Mouse (Mus musculus) testis, postnatal 10 days (tissue): ENCODE results near the gene Gstp2.

Source experiments
- DNase-seq: peaks from one replicate; pipeline ENCODE4 v3.0.0; 2021; ENCODE audit warnings: low spot score

Gene Gstp2

GRCm38 (mm10) chr19:4005971-4006370 is 39.9 kb downstream of the Gstp2 start:
- DNase-seq, result peak; percentile 39

GRCm38 (mm10) chr19:4005091-4005490 is 40.7 kb downstream of the Gstp2 start:
- peak; percentile 36 for DNase-seq

GRCm38 (mm10) chr19:4004331-4004730 is 41.5 kb downstream of the Gstp2 start:
- DNase-seq, result peak; percentile 46

- DNase-seq, result peak; percentile 41
Observed at GRCm38 (mm10) chr19:4003641-4004040, 42.2 kb downstream of the Gstp2 start.

- DNase-seq, result no peak
Observed at GRCm38 (mm10) chr19:4003112-4003511, 42.7 kb downstream of the Gstp2 start, which contains the start of gene Doc2g. Gene Doc2g (plus strand): TSS chr19:4003313.

GRCm38 (mm10) chr19:4001752-4002151 is 44.1 kb downstream of the Gstp2 start:
- peak; percentile 38 for DNase-seq

- no peak for DNase-seq
Observed at GRCm38 (mm10) chr19:4000949-4001525, 44.8 kb downstream of the Gstp2 start.

GRCm38 (mm10) chr19:4000119-4000900 is 45.5 kb downstream of the Gstp2 start, which contains the start of the genes Nudt8 and Gm49405:
Gene Nudt8 (plus strand): TSS chr19:4000580.
Gene Gm49405 (plus strand): TSS chr19:4000626.
- peak; percentile 95 for DNase-seq

- no peak for DNase-seq
Observed at GRCm38 (mm10) chr19:3999121-3999730, 46.6 kb downstream of the Gstp2 start.

GRCm38 (mm10) chr19:3998335-3998734 is 47.5 kb downstream of the Gstp2 start:
- DNase-seq, result no peak

- no peak for DNase-seq
Observed at GRCm38 (mm10) chr19:3997231-3997630, 48.6 kb downstream of the Gstp2 start.

GRCm38 (mm10) chr19:3996747-3997146 is 49.1 kb downstream of the Gstp2 start:
- no peak for DNase-seq

- DNase-seq, result no peak
Observed at GRCm38 (mm10) chr19:3996106-3996505, 49.7 kb downstream of the Gstp2 start.

- DNase-seq, result no peak
Observed at GRCm38 (mm10) chr19:3995505-3995904, 50.3 kb downstream of the Gstp2 start.

- no peak for DNase-seq
Observed at GRCm38 (mm10) chr19:3994932-3995331, 50.9 kb downstream of the Gstp2 start.

GRCm38 (mm10) chr19:3992416-3992815 is 53.4 kb downstream of the Gstp2 start, which contains the start of gene Tbx10:
Gene Tbx10 (plus strand): TSS chr19:3992752.
- no peak for DNase-seq

- no peak for DNase-seq
Observed at GRCm38 (mm10) chr19:3991966-3992365, 53.9 kb downstream of the Gstp2 start.

GRCm38 (mm10) chr19:3991562-3991961 is 54.3 kb downstream of the Gstp2 start:
- no peak for DNase-seq

- DNase-seq, result no peak
Observed at GRCm38 (mm10) chr19:3990804-3991203, 55.0 kb downstream of the Gstp2 start.
